Mouse (Mus musculus) frontal cortex, postnatal 36 days (tissue): ENCODE measurements at regions not wholly inside any gene's neighbourhood (a gene's known extent, or its start where the extent isn't known, plus 50 kb on each side); places are given as distances from the start of the nearest gene placed in this dataset.

Experiments used
- DNase-seq, 2 experiments: peaks; one replicate each; pipeline ENCODE4 v3.0.0; 2022; ENCODE audit warnings: low spot score in 2 of 2

DNA sequence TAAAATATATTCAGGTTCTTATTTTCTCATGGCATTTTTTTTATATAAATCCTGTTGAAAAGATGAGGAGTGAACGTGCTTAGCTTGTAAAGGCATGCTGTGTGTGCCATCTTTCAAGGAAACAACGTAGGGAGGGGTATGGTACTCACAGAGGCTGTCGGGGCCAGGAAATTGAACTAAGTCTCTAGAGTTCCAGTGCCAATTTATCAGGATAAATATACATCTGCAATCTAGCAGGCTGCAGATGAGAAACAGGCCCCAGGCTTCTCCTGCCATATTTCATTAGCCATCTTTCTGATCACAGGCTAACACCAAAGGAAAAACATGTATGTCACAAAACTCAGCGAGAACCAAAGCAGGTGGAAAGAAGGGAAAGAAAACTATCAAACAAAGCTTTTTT lies 954.8 kb upstream of the Flrt2 start:
- no peak for DNase-seq

DNA sequence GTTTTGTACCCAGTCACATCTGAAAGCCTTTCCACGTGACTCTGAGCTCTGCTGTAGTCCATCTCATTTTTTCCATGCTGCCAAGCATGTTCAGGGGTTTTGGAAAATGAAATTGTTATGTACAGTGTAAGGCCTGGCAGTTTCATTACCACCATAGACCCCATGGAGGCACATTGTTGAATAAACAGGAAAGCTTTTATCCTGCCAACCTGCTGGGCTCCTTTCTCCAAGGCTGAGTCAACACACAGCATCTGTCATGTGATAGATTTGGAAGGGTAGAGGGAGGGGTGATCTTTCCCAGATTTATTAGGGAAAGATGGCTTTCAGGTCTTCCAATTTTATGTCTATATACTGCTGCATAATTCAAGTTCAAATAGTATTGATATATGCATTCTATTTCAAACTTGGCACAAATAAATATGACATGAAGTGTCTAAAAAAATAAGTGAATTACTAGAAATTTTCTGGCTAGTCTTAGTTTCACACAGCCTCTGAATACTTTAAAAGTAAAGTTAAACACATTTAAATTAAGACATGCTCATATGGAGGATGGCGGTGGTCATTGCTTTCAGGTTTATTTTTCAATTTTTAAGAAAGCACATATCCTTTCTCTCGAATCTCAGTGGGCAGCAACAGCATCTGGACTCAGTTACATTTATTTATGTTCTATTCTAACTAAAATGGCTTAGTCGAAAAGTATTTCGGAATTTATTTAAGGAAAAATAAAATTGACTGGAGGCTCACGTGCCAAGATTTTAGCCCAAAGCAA lies 942.1 kb upstream of the Flrt2 start:
- peak in 1 of 2 experiments; percentile 46 for DNase-seq

DNA sequence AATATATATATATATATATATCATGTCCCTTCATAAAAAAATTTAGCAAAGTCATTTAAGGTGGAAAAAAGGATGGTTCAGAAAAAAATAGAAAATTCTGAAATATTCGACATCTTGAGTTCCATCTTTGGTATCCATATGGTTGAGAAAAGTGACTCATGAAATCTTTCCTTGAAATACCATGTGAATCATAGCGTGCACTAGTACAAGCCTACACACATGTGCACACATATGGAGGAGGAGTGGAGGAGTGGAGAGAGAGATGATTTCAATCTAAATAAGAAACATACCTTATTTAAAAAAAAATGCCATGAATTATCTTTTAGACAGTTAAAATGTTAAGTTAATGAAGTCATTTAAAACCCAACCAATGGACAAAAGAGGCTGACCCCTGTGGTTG lies 936.3 kb upstream of the Flrt2 start:
- DNase-seq, result peak in 1 of 2 experiments; percentile 14

DNA sequence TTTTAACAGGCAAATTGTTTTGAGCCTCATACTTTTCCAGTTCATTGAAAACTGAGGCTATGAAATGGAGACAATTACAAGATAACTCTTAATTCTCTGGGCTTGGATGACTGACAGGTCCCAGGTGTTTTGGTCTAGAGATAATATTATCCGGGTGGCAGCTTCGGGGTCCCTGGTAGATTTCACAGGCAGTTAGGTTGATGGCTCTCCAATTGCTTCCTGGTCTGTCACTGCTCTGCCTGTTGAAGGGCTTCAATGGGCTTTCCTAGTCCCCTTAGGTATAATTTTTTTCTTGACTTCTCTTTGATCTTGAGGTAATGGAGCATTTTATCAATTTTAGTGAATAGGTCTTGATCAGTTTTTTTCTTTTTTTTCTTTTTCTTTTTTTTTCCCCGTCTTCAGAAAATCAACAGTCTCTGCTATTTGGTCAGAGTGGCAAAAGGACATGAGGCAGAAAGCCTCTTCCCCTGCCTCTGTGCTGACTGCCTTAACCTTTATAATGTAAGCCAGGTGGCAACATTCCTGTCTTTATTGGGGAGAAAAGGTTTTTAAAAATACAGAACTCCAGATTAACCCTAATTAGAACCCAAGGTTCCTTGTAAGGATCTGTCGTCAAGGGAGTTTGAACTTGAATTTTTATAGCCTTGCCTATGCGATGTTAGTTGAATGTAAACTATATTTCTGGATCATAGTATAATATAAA lies 896.0 kb upstream of the Flrt2 start:
- no peak for DNase-seq

GRCm38 (mm10) chr12:94804692-94805091 lies 887.3 kb upstream of the Flrt2 start:
- DNase-seq, result no peak

- DNase-seq, result no peak
Observed at GRCm38 (mm10) chr12:94831400-94831799, 860.6 kb upstream of the Flrt2 start.

- DNase-seq, result no peak
Observed at GRCm38 (mm10) chr12:94862720-94863119, 829.3 kb upstream of the Flrt2 start.

GRCm38 (mm10) chr12:94910816-94911215 lies 781.2 kb upstream of the Flrt2 start:
- no peak for DNase-seq

- no peak for DNase-seq
Observed at GRCm38 (mm10) chr12:94943067-94943466, 749.0 kb upstream of the Flrt2 start.
